Mouse (Mus musculus): Measurements from ENCODE around the gene Crim1.

DNA sequence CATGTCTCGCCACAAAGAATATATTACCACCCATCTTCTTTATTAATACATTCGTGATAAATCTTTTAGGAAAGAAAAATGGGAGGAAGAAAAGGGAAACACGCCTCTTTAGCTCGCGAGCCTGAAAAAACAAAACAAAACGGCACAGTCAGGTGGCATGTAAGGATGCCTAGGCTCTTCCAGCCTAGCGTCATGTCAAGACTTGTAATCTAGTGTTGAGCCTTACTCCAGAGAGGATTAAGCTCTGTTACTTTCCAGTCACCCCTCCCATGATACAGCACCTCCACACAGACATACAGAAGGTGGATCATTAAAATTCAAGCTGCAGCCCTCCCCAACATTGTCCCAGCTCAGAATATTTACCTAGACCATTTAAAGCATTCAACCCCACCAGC lies 820 bp upstream of the Crim1 start:
- TF ChIP-seq CTCF (IDR thresholded peaks at IDR 0.05; ENCODE audit: extremely low read depth, insufficient read length, insufficient replicate concordance, low read depth, low read length) = no peak
- TF ChIP-seq POLR2A (IDR thresholded peaks at IDR 0.05; ENCODE audit: low read depth, low read length) = no peak

Data from small intestine, adult 2 months (tissue).